Mouse (Mus musculus): ENCODE results near the gene Tmed9.

DNA sequence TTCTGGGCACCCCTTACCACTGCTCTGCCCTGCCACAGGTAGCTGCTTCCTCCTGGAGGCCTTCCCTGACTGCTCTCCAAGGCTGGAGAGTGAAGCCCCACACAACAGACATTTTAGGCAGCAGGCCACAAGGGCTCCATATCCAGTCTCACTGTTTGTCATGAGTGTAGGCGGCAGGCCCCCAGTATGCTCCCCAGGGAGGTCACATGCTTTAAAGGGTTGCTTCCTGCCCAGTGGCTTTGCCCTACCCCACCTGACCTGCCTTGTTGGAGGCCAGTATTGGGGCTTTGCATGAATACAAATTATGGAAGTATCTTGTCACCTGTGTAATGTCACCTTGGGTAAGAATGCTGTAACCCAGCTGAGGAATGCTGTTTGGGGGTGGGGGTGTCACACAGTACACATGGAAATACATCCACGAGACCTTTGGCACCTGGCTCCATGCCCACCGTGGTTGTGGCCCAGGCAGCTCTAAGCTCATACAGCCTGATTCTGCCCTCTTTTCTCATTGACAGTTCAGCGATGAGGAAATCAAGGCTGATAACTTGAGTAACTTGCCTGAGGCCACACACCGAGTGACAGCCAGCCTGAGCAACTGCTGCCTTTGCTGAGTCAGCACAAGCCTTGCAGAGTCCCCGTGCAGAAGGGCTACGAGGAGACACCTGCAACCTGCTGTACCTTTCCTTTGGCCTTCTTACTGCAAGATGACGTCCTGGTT lies 44.2 kb upstream of the Tmed9 start, which contains the start of gene Dok3:
- TF ChIP-seq CTCF (IDR thresholded peaks at IDR 0.05; ENCODE audit: low read depth) (no peak), EP300 (optimal IDR thresholded peaks at IDR 0.05) (no peak)
